8 mouse cellular contexts compared by ENCODE assay signal in the genomic region with DNA sequence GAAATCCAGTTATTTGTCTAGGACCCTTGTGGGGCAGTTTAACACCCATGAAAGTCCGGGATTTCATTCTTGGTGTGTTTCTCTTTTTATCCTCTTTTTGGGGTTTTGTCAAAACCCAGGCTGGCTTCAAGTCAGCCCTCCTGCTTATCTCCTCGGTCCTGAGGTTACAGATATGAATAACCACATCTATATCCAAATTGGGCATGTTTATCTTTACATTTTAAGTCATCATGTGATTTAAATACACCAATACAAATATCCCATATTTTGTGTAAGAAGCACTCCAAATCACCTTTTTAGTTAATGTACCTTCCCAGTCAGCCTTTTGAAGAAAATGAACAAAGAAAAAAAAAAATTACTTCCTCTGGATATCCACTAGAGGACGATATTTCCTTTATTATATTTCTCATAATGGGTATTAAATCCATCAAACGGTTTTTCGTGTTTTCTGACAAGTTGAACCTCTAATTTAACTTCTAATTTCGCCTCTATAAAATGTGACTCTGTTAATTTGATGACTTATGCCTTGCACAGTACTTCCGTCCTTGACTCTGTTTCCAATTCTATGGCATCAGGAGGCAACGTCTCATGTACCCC. TPM values are rescaled to one million over a fixed set of nuclear protein-coding genes. Genes with fewer than 3 reads are reported as not detected.
DNase-seq lines count a peak whose midpoint lies in the region; ATAC-seq lines count a peak whose summit lies in the region.

No protein-coding gene starts in this region.

- no peaks in the 10 kb centered on the region for H3K9me3 ChIP-seq in heart, embryonic 14.5 days (ENCODE audit: control insufficient read depth, low read length)
- no peaks in the 10 kb centered on the region for H3K9me3 ChIP-seq in hindbrain, embryonic 14.5 days (ENCODE audit: control insufficient read depth, low read length)
- no peaks in the 10 kb centered on the region for H3K9me3 ChIP-seq in midbrain, embryonic 15.5 days

- H3K27ac ChIP-seq in heart, embryonic 14.5 days (replicated peaks in 1 of 2; ENCODE audit: control insufficient read depth in 1 of 2, insufficient read depth in 1 of 2, low read depth in 2 of 2, low read length in 2 of 2), result no peak overlapping the region
- H3K27ac ChIP-seq in hindbrain, embryonic 14.5 days, result no peak overlapping the region
- no peak overlapping the region for H3K27ac ChIP-seq in midbrain, embryonic 15.5 days

- H3K9ac ChIP-seq in heart, embryonic 14.5 days (ENCODE audit: low read length), result peak overlapping the region; percentile 68
- peak overlapping the region; percentile 70 for H3K9ac ChIP-seq in hindbrain, embryonic 14.5 days
- peak overlapping the region; percentile 26; the same call in 1 of the 2 replicates for H3K9ac ChIP-seq in midbrain, embryonic 15.5 days

- intact Hi-C loops in heart, postnatal 14 days (cut with DNase I), result loop anchor here (1.0 to 5.0 kb wide), 5 partner anchors 78 to 418 kb away; no protein-coding TSS in a partner anchor

- peak overlapping the region; percentile 93 for H3K4me2 ChIP-seq in heart, embryonic 14.5 days (ENCODE audit: low read length)
- H3K4me2 ChIP-seq in hindbrain, embryonic 14.5 days (replicated peaks), result peak overlapping the region; percentile 99
- peak overlapping the region; percentile 97 for H3K4me2 ChIP-seq in midbrain, embryonic 15.5 days

- H3K27me3 ChIP-seq in heart, embryonic 14.5 days (ENCODE audit: control insufficient read depth, insufficient read depth, low read length), result no peaks in the 10 kb centered on the region; the same call in 1 of the 2 replicates
- H3K27me3 ChIP-seq in hindbrain, embryonic 14.5 days (ENCODE audit: control insufficient read depth, insufficient read depth, low read length), result peaks cover 19% of the 10 kb centered on the region
- H3K27me3 ChIP-seq in midbrain, embryonic 15.5 days (replicated peaks), result peaks cover 5% of the 10 kb centered on the region; the same call in 1 of the 2 replicates

- H3K36me3 ChIP-seq in heart, embryonic 14.5 days (ENCODE audit: control insufficient read depth, insufficient read depth, low read length), result no peaks in the 10 kb centered on the region
- H3K36me3 ChIP-seq in hindbrain, embryonic 14.5 days (replicated peaks; ENCODE audit: control insufficient read depth, insufficient read depth), result no peaks in the 10 kb centered on the region
- no peaks in the 10 kb centered on the region for H3K36me3 ChIP-seq in midbrain, embryonic 15.5 days (replicated peaks)

- DNase-seq in heart, postnatal 14 days, result no peak
- DNase-seq in NIH3T3 (ENCODE audit: low read depth), result peak; percentile 40
- DNase-seq in hindbrain, embryonic 14.5 days (ENCODE audit: low spot score), result peak; percentile 80
- no peak for DNase-seq in ovary, postnatal 14 days (ENCODE audit: low spot score)
- no peak for DNase-seq in lung, adult 18-20 months
- DNase-seq in layer of hippocampus, adult 18-20 months (ENCODE audit: low spot score in 2 of 2), result no peak

- WGBS in heart, embryonic 14.5 days, result 17% methylated on average over 8 of the region's 8 CpGs
- 16% methylated on average over 8 of the region's 8 CpGs for WGBS in hindbrain, embryonic 14.5 days
- 14% methylated on average over 8 of the region's 8 CpGs for WGBS in midbrain, embryonic 15.5 days

- no peak for ATAC-seq in heart, embryonic 14.5 days (ENCODE audit: insufficient number of reproducible peaks, insufficient read depth, low FRiP score, low read depth)
- ATAC-seq in hindbrain, embryonic 14.5 days (ENCODE audit: low FRiP score), result no peak
- no peak for ATAC-seq in midbrain, embryonic 15.5 days (replicated peaks)

- H3K4me3 ChIP-seq in heart, embryonic 14.5 days (ENCODE audit: control insufficient read depth in 1 of 2, insufficient read depth in 1 of 2, low read depth in 1 of 2, low read length in 2 of 2), result peak overlapping the region in 1 of 2 experiments; percentile 66; a peak in 3 of 4 replicates
- H3K4me3 ChIP-seq in hindbrain, embryonic 14.5 days (replicated peaks; ENCODE audit: low read length), result peak overlapping the region; percentile 75
- H3K4me3 ChIP-seq in midbrain, embryonic 15.5 days, result peak overlapping the region; percentile 57

- H3K4me1 ChIP-seq in heart, embryonic 14.5 days (ENCODE audit: control insufficient read depth in 2 of 2, insufficient read depth in 2 of 2, low read length in 2 of 2), result peaks cover 5 to 22% of the 10 kb centered on the region in 2 experiments
- peaks cover 32% of the 10 kb centered on the region for H3K4me1 ChIP-seq in hindbrain, embryonic 14.5 days (replicated peaks; ENCODE audit: control insufficient read depth, insufficient read depth, low read length)
- peaks cover 36% of the 10 kb centered on the region for H3K4me1 ChIP-seq in midbrain, embryonic 15.5 days

RNA-seq across cellular contexts. Expression of gene Abtb2, which starts 1.6 kb away (rescaled TPM):
- polyA plus RNA-seq in heart, embryonic 14.5 days (2014; fragmentation: Nextera tagmentation; extraction: Ambion mirVana), result 18.4 and 18.6 TPM in 2 replicates
- total RNA-seq in heart, postnatal 14 days (2021), result 10 to 100 TPM; 18.1 to 21.6 TPM
- polyA plus RNA-seq in hindbrain, embryonic 14.5 days (2014; fragmentation: Nextera tagmentation; extraction: Ambion mirVana), result 10.5 and 11.9 TPM in 2 replicates
- polyA plus RNA-seq in midbrain, embryonic 15.5 days (2015; fragmentation: Nextera tagmentation; extraction: Ambion mirVana), result 9.6 and 10.3 TPM in 2 replicates
- 1 to 10 TPM; 7.8 to 8.0 TPM for total RNA-seq in layer of hippocampus, adult 18-20 months (2021)

Comparison
In these comparisons a context has a peak if more than half of its experiments do, and no peak if none do; other contexts are left out.
1. DNase-seq: peak in NIH3T3 (single experiment) and hindbrain, embryonic 14.5 days (single experiment); none in heart, postnatal 14 days (0 of 2), ovary, postnatal 14 days (single experiment), lung, adult 18-20 months (0 of 2) and layer of hippocampus, adult 18-20 months (0 of 2).
2. Peak in every context shown above with its lines, with median percentiles within 50 percentile points of each other: H3K4me2 ChIP-seq and H3K9ac ChIP-seq.